Mouse (Mus musculus) ES-Bruce4 (cell line): ENCODE data around the gene Rasd1.

Source experiments
- CTCF ChIP-seq: IDR thresholded peaks from one replicate; pipeline ENCODE4 v1.8.1; 2011; ENCODE audit warnings: low read depth, low read length
- EP300 ChIP-seq: IDR thresholded peaks from 2 replicates; pipeline ENCODE4 v1.6.1; 2011; ENCODE audit warnings: low read depth, low read length; ENCODE audit not compliant: insufficient read depth

GRCm38 (mm10) chr11:59975241-59975640 lies 10.5 kb upstream of the Rasd1 start:
- no peak for TF ChIP-seq CTCF
- no peak for TF ChIP-seq EP300
